ENCODE assay signal across 41 mouse cellular contexts in the genomic region with DNA sequence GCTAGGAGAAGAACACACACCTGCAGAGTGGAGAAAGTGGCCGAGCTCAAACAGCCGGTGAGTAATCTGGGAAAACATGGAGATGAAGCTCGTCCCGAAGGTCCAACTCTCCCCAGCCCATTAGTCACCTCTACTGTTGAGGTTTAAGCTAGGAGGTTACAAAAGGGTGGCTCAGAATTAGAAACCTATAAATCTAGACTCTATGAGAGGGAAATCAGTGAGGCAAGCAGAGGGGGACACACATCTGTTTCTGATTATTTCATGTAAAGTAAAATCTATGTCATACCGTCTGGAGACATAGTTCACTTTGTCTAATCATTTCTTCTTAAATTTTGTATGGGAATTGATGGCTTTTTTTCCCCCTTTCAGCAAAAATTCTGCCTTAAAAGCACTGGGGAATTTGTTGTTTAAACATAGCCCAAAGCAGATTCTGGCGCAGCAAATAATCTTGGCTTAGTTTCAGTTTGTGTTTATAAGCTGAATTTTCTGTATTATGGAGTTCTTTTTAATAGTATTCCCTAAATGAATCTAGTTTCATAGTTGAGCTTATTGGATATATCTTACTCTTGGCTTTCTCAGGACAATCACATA. TPM values are rescaled to one million over a fixed set of nuclear protein-coding genes. Genes with fewer than 3 reads are reported as not detected.
A peak's percentile ranks its signal among the peaks of the same experiment; 100 is the strongest.
DNase-seq lines count a peak whose midpoint lies in the region; ATAC-seq and TF ChIP-seq lines count a peak whose summit lies in the region.
"Had no signal": no experiment of that assay in that cellular context is flagged by ENCODE, and none has a peak within 500 bp of the region (broad histone marks: within the 10 kb centered on the region; RNA-seq: fewer than 3 reads in every experiment).

No protein-coding gene starts in this region.

- no peak for ATAC-seq in embryonic facial prominence, embryonic 13.5 days (ENCODE audit: insufficient number of reproducible peaks, insufficient read depth, low FRiP score, low TSS enrichment, low read depth)
- ATAC-seq in limb, embryonic 14.5 days (ENCODE audit: low FRiP score, low read depth): peak; percentile 68; the same call in 1 of the 2 replicates
- ATAC-seq: activated CD4-positive, CD25-positive, alpha-beta regulatory T cell, adult 4 months; CD4-positive, CD25-positive, alpha-beta regulatory T cell, adult 4 months; forebrain, postnatal 0 days; lung, postnatal 0 days; midbrain, embryonic 13.5 days had no signal

- no peaks in the 10 kb centered on the region for H3K36me3 ChIP-seq in embryonic facial prominence, embryonic 13.5 days
- H3K36me3 ChIP-seq in limb, embryonic 14.5 days (ENCODE audit: control insufficient read depth, insufficient read depth, low read length): no peaks in the 10 kb centered on the region
- H3K36me3 ChIP-seq: embryonic facial prominence, embryonic 12.5 days; forebrain, embryonic 12.5 days; heart, embryonic 12.5 days; hindbrain, embryonic 10.5 days; hindbrain, embryonic 15.5 days; kidney, embryonic 15.5 days; liver, embryonic 15.5 days; midbrain, embryonic 13.5 days had no signal

- H3K4me3 ChIP-seq in embryonic facial prominence, embryonic 13.5 days: no peak overlapping the region
- H3K4me3 ChIP-seq in limb, embryonic 14.5 days (replicated peaks; ENCODE audit: low read length): no peak overlapping the region
- H3K4me3 ChIP-seq: embryonic facial prominence, embryonic 12.5 days; forebrain, embryonic 12.5 days; heart, embryonic 12.5 days; hindbrain, embryonic 10.5 days; hindbrain, embryonic 15.5 days; kidney, embryonic 15.5 days; layer of hippocampus, adult 2 months; left cerebral cortex, adult 2 months; liver, embryonic 15.5 days; megakaryocyte, embryonic 14.5 days; midbrain, embryonic 13.5 days had no signal

- H3K4me2 ChIP-seq in embryonic facial prominence, embryonic 13.5 days: no peak overlapping the region
- H3K4me2 ChIP-seq in limb, embryonic 14.5 days (replicated peaks; ENCODE audit: low read depth, low read length, severe bottlenecking): no peak overlapping the region
- H3K4me2 ChIP-seq: embryonic facial prominence, embryonic 12.5 days; forebrain, embryonic 12.5 days; heart, embryonic 12.5 days; hindbrain, embryonic 15.5 days; kidney, embryonic 15.5 days; liver, embryonic 15.5 days; midbrain, embryonic 13.5 days had no signal

- no peak for TF ChIP-seq POLR2A in limb, embryonic 14.5 days (IDR thresholded peaks at IDR 0.05; ENCODE audit: borderline replicate concordance, extremely low read depth, insufficient read depth, insufficient read length)

- intact Hi-C loops in heart, postnatal 14 days (cut with DNase I): no loop called here

- 51% methylated on average over 6 of the region's 6 CpGs for WGBS in embryonic facial prominence, embryonic 13.5 days
- 25% methylated on average over 6 of the region's 6 CpGs for WGBS in limb, embryonic 14.5 days

- peak; percentile 22 for DNase-seq in heart, adult 11 months
- no peak for DNase-seq in heart, postnatal 14 days
- peak; percentile 61 for DNase-seq in 3T3-L1 (ENCODE audit: low read depth, low spot score)
- DNase-seq in limb, embryonic 14.5 days (ENCODE audit: low spot score): peak; percentile 77
- no peak for DNase-seq in thymus, postnatal 25 days
- DNase-seq in layer of hippocampus, adult 18-20 months (ENCODE audit: low spot score in 2 of 2): no peak
- DNase-seq: adrenal gland, adult 2 months; adrenal gland, postnatal 36 days; cerebellum, adult 18-20 months; cerebellum, postnatal 10 days; forebrain, postnatal 0 days; gastrocnemius, postnatal 25 days; heart, adult 18-20 months; heart, postnatal 10 days; kidney, adult 18-20 months; kidney, postnatal 25 days; lung, postnatal 4 days; retina, postnatal 1 day; right cerebral cortex, postnatal 14 days; thymus, adult 18-20 months; thymus, postnatal 36 days had no signal

- peaks cover 11% of the 10 kb centered on the region for H3K4me1 ChIP-seq in embryonic facial prominence, embryonic 13.5 days
- peaks cover 9% of the 10 kb centered on the region for H3K4me1 ChIP-seq in limb, embryonic 14.5 days (ENCODE audit: control insufficient read depth, insufficient read depth, low read length)
- H3K4me1 ChIP-seq: embryonic facial prominence, embryonic 12.5 days; forebrain, embryonic 12.5 days; heart, embryonic 12.5 days; hindbrain, embryonic 10.5 days; kidney, embryonic 15.5 days; liver, embryonic 15.5 days; midbrain, embryonic 13.5 days had no signal

- H3K9me3 ChIP-seq in embryonic facial prominence, embryonic 13.5 days: no peaks in the 10 kb centered on the region
- no peaks in the 10 kb centered on the region for H3K9me3 ChIP-seq in limb, embryonic 14.5 days (ENCODE audit: control insufficient read depth, low read length)
- H3K9me3 ChIP-seq: embryonic facial prominence, embryonic 12.5 days; forebrain, embryonic 12.5 days; heart, embryonic 12.5 days; hindbrain, embryonic 10.5 days; hindbrain, embryonic 15.5 days; kidney, embryonic 15.5 days; liver, embryonic 15.5 days; megakaryocyte, embryonic 14.5 days; midbrain, embryonic 13.5 days had no signal

- no peaks in the 10 kb centered on the region; the same call in 1 of the 2 replicates for H3K27me3 ChIP-seq in embryonic facial prominence, embryonic 13.5 days
- no peaks in the 10 kb centered on the region for H3K27me3 ChIP-seq in limb, embryonic 14.5 days (ENCODE audit: control insufficient read depth, insufficient read depth, low read length)
- H3K27me3 ChIP-seq: embryonic facial prominence, embryonic 12.5 days; forebrain, embryonic 12.5 days; heart, embryonic 12.5 days; hindbrain, embryonic 15.5 days; kidney, embryonic 15.5 days; liver, embryonic 15.5 days; midbrain, embryonic 13.5 days had no signal

- H3K9ac ChIP-seq in embryonic facial prominence, embryonic 13.5 days: no peak overlapping the region
- no peak overlapping the region for H3K9ac ChIP-seq in limb, embryonic 14.5 days (ENCODE audit: low read depth, low read length, severe bottlenecking)
- H3K9ac ChIP-seq: embryonic facial prominence, embryonic 12.5 days; forebrain, embryonic 12.5 days; forebrain, postnatal 0 days; heart, embryonic 12.5 days; hindbrain, embryonic 15.5 days; kidney, embryonic 15.5 days; liver, embryonic 15.5 days; midbrain, embryonic 13.5 days had no signal

- peak overlapping the region; percentile 44 for H3K27ac ChIP-seq in embryonic facial prominence, embryonic 13.5 days
- H3K27ac ChIP-seq in limb, embryonic 14.5 days (replicated peaks; ENCODE audit: low read depth, low read length): 0 out of 2 replicates have a peak overlapping the region, but pooled peaks have one; percentile 9
- H3K27ac ChIP-seq: embryonic facial prominence, embryonic 12.5 days; forebrain, embryonic 12.5 days; hindbrain, embryonic 10.5 days; hindbrain, embryonic 15.5 days; kidney, embryonic 15.5 days; layer of hippocampus, adult 2 months; left cerebral cortex, adult 2 months; liver, embryonic 15.5 days; midbrain, embryonic 13.5 days had no signal

RNA-seq across cellular contexts. Expression of a gene that starts 12.2 kb away (rescaled TPM):
- not detected for total RNA-seq in heart, postnatal 14 days (2021)
- polyA plus RNA-seq in embryonic facial prominence, embryonic 13.5 days (2015; fragmentation: Nextera tagmentation; extraction: Ambion mirVana): 0.14 and 0.51 TPM in 2 replicates
- 0.10 and 0.15 TPM in 2 replicates for polyA plus RNA-seq in limb, embryonic 14.5 days (2012; rRNA removed)
- 0.07 and 0.10 TPM in 2 replicates for polyA plus RNA-seq in limb, embryonic 14.5 days (2014; fragmentation: Nextera tagmentation; extraction: Ambion mirVana)
- under 1 TPM; 0.50 to 0.51 TPM for total RNA-seq in layer of hippocampus, adult 18-20 months (2021)
- total RNA-seq: common myeloid progenitor, adult 5-6 weeks; gastrocnemius, postnatal 25 days; heart, postnatal 10 days; liver, adult 2 months had no signal
- polyA plus RNA-seq: activated CD4-positive, CD25-positive, alpha-beta regulatory T cell, adult 4 months; CD4-positive, CD25-positive, alpha-beta regulatory T cell, adult 4 months; intestine, embryonic 14.5 days; kidney, embryonic 15.5 days; liver, adult 2 months; liver, embryonic 15.5 days; small intestine, adult 2 months; stomach, embryonic 14.5 days had no signal

Comparison
In these comparisons a context has a peak if more than half of its experiments do, and no peak if none do; other contexts are left out.
1. DNase-seq: peak in heart, adult 11 months (single experiment), 3T3-L1 (single experiment) and limb, embryonic 14.5 days (single experiment); none in heart, postnatal 14 days (0 of 2), thymus, postnatal 25 days (single experiment) and layer of hippocampus, adult 18-20 months (0 of 2).